Mouse (Mus musculus) C2C12 (cell line): ENCODE data around the gene Camkk1. TPM values are rescaled to one million over a fixed set of nuclear protein-coding genes. Genes with fewer than 3 reads are reported as not detected.
A peak's percentile ranks its signal among the peaks of the same experiment; 100 is the strongest.

Experiments
- H3K27me3 ChIP-seq: one replicate; pipeline ENCODE4 v1.6.1; 2011; ENCODE audit not compliant: control insufficient read depth, insufficient read depth, insufficient read length
- H3K36me3 ChIP-seq: one replicate; pipeline ENCODE4 v1.6.1; 2011; ENCODE audit not compliant: control insufficient read depth, insufficient read depth
- H3K4me3 ChIP-seq: one replicate; pipeline ENCODE4 v1.5.1; 2011; ENCODE audit warnings: mild to moderate bottlenecking, control low read depth; ENCODE audit not compliant: poor library complexity, insufficient read depth, severe bottlenecking
- H3K79me2 ChIP-seq: one replicate; pipeline ENCODE4 v1.6.1; 2011; ENCODE audit not compliant: control insufficient read depth, insufficient read depth
- H3K79me3 ChIP-seq: one replicate; pipeline ENCODE4 v1.6.1; 2011; ENCODE audit warnings: low read depth, control low read depth
- H3ac ChIP-seq: one replicate; pipeline ENCODE3; 2011; ENCODE audit warnings: low read depth; ENCODE audit not compliant: control insufficient read depth, insufficient read length
- CEBPB ChIP-seq: IDR thresholded peaks from one replicate; pipeline ENCODE4 v1.6.1; 2011; ENCODE audit warnings: low read depth, mild to moderate bottlenecking, control low read depth, moderate library complexity
- CTCF ChIP-seq: IDR thresholded peaks from one replicate; pipeline ENCODE4 v1.5.1; 2011; ENCODE audit not compliant: control insufficient read depth, insufficient read depth, insufficient read length
- FOSL1 ChIP-seq: IDR thresholded peaks from one replicate; pipeline ENCODE4 v1.8.0; 2011; ENCODE audit warnings: mild to moderate bottlenecking, low read length; ENCODE audit not compliant: poor library complexity, insufficient read depth, severe bottlenecking
- MAX ChIP-seq: IDR thresholded peaks from one replicate; pipeline ENCODE4 v1.6.1; 2011; ENCODE audit warnings: mild to moderate bottlenecking, control low read depth
- MYOD1 ChIP-seq: IDR thresholded peaks from one replicate; pipeline ENCODE4 v1.6.1; 2011; ENCODE audit warnings: low read depth; ENCODE audit not compliant: control insufficient read depth, insufficient read length
- MYOG ChIP-seq: IDR thresholded peaks from one replicate; pipeline ENCODE4 v1.6.1; 2011; ENCODE audit not compliant: control insufficient read depth, insufficient read length; ENCODE audit errors: extremely low read depth
- USF1 ChIP-seq: IDR thresholded peaks from one replicate; pipeline ENCODE4 v1.6.1; 2011; ENCODE audit warnings: low read depth, mild to moderate bottlenecking, control low read depth, moderate library complexity
- long read RNA-seq, 2 experiments: library from polyadenylated mRNA; unstranded; transcript quantifications; one replicate each; pipeline ENCODE4 v2.0.0; 2019 to 2020
- polyA plus RNA-seq: library from polyadenylated mRNA; unstranded; fragments of >200 nt; fragmentation: generic; extraction: Trizol; gene quantifications from one replicate; pipeline ENCODE4 v1.2.1, GENCODE M21; 2012; ENCODE audit warnings: missing spikeins

Gene Camkk1
- 7.7 TPM for polyA plus RNA-seq
- long read RNA-seq, experiment 1, partial matches to known transcripts: 1 of 4 reads
- long read RNA-seq, experiment 1, other reads (novel, unspliced or antisense): 0 of 4 reads
- long read RNA-seq, experiment 2, transcript Camkk1-201 (16 exons, 3,424 nt): major isoform, 79 of 112 reads
- long read RNA-seq, experiment 2, partial matches to known transcripts: 3 of 112 reads
- long read RNA-seq, experiment 2, other reads (novel, unspliced or antisense): 27 of 112 reads

GRCm38 (mm10) chr11:73018471-73019146, at the start of gene Camkk1:
Gene Camkk1 (plus strand): TSS chr11:73019008.
- no peaks in the 10 kb centered on the region for H3K36me3 ChIP-seq
- peak within 1 kb of the TSS; percentile 49 for H3K4me3 ChIP-seq
- TF ChIP-seq MAX (no peak), USF1 (no peak), FOSL1 (no peak), CEBPB (no peak), MYOD1 (no peak), MYOG (no peak), CTCF (no peak)
- H3K27me3 ChIP-seq: no peaks in the 10 kb centered on the region
- H3K79me2 ChIP-seq: peaks cover 16% of the 10 kb centered on the region
- no peaks in the 10 kb centered on the region for H3K79me3 ChIP-seq
- H3ac ChIP-seq: peak within 1 kb of the TSS; percentile 81

GRCm38 (mm10) chr11:72974995-72975503, 43.8 kb upstream of the Camkk1 start:
- Histone ChIP-seq H3K4me3 (no peak overlapping the region), H3K79me2 (no peaks in the 10 kb centered on the region), H3K36me3 (no peaks in the 10 kb centered on the region), H3K79me3 (no peaks in the 10 kb centered on the region), H3ac (no peak overlapping the region), H3K27me3 (peaks cover 26% of the 10 kb centered on the region)
- TF ChIP-seq MAX (no peak), USF1 (no peak), CTCF (no peak), FOSL1 (no peak), MYOD1 (no peak), CEBPB (no peak), MYOG (no peak)

- Histone ChIP-seq H3K79me3 (no peaks in the 10 kb centered on the region), H3K27me3 (peaks cover 12% of the 10 kb centered on the region), H3ac (no peak overlapping the region), H3K79me2 (no peaks in the 10 kb centered on the region), H3K36me3 (no peaks in the 10 kb centered on the region), H3K4me3 (no peak overlapping the region)
- TF ChIP-seq MAX: no peak
- no peak for TF ChIP-seq CEBPB
- TF ChIP-seq FOSL1: no peak
- no peak for TF ChIP-seq CTCF
- no peak for TF ChIP-seq USF1
- TF ChIP-seq MYOD1: no peak
- TF ChIP-seq MYOG: no peak
Observed at GRCm38 (mm10) chr11:72982516-72982915, 36.3 kb upstream of the Camkk1 start.

- H3ac ChIP-seq: no peak overlapping the region
- no peaks in the 10 kb centered on the region for H3K36me3 ChIP-seq
- no peaks in the 10 kb centered on the region for H3K79me3 ChIP-seq
- no peak overlapping the region for H3K4me3 ChIP-seq
- no peaks in the 10 kb centered on the region for H3K79me2 ChIP-seq
- H3K27me3 ChIP-seq: peaks cover 12% of the 10 kb centered on the region
- TF ChIP-seq CEBPB (no peak), MYOG (no peak), USF1 (no peak)
Observed at GRCm38 (mm10) chr11:72983283-72983682, 35.5 kb upstream of the Camkk1 start.

DNA sequence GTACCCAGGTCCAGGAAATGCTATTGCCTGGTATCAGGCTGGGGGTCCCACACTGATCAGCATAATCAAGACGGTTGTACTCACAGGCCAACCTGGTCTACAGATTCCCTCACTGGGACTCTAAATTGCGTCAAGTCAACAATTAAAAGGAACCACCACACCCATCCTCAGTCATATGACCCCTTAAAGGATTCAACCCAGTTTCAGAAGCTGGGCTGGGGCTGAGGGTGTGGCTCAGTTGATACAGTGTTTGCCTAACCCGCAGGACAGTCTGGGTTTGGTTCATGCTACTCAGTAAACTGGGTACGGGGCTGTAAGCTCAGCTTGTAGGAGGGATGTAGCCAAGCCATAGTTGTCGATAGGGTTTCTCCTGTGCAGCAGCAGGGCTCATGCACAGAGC, 32.1 kb upstream of the Camkk1 start:
- TF ChIP-seq MYOD1: no peak
- Histone ChIP-seq H3K79me2 (no peaks in the 10 kb centered on the region), H3K36me3 (no peaks in the 10 kb centered on the region), H3K27me3 (no peaks in the 10 kb centered on the region), H3K79me3 (no peaks in the 10 kb centered on the region), H3K4me3 (no peak overlapping the region), H3ac (no peak overlapping the region)

GRCm38 (mm10) chr11:72987234-72987633, 31.6 kb upstream of the Camkk1 start:
- H3K79me3 ChIP-seq: no peaks in the 10 kb centered on the region
- no peak overlapping the region for H3K4me3 ChIP-seq
- no peaks in the 10 kb centered on the region for H3K27me3 ChIP-seq
- no peaks in the 10 kb centered on the region for H3K79me2 ChIP-seq
- no peak overlapping the region for H3ac ChIP-seq
- H3K36me3 ChIP-seq: no peaks in the 10 kb centered on the region
- TF ChIP-seq CTCF (no peak), MAX (no peak), MYOG (no peak), FOSL1 (no peak), CEBPB (no peak), MYOD1 (no peak), USF1 (no peak)
